Mouse (Mus musculus): ENCODE data around the gene Ankrd44. TPM values are rescaled to one million over a fixed set of nuclear protein-coding genes. Genes with fewer than 3 reads are reported as not detected.

The Ankrd44 gene
- polyA plus RNA-seq, 1 experiment: 4.6 TPM

GRCm38 (mm10) chr1:54747785-54748420 is 178.3 kb downstream of the Ankrd44 start:
- no peaks in the 10 kb centered on the region for H3K36me3 ChIP-seq (ENCODE audit: control insufficient read depth, insufficient read depth)
- no peak for TF ChIP-seq MYOG (IDR thresholded peaks at IDR 0.05; ENCODE audit: control insufficient read depth in 1 of 3, insufficient read depth in 1 of 3, insufficient read length in 2 of 3, low read depth in 2 of 3)
- TF ChIP-seq E2F4 (IDR thresholded peaks at IDR 0.05; ENCODE audit: insufficient read depth): no peak
- TF ChIP-seq USF1 (IDR thresholded peaks at IDR 0.05; ENCODE audit: low read depth): no peak
- TF ChIP-seq MAX (IDR thresholded peaks at IDR 0.05; ENCODE audit: low read depth): no peak
- TF ChIP-seq POLR2AphosphoS2 (IDR thresholded peaks at IDR 0.05; ENCODE audit: insufficient read length, low read depth): no peak
- no peak for TF ChIP-seq REST (IDR thresholded peaks at IDR 0.05; ENCODE audit: insufficient read depth, insufficient read length)
- no peak for TF ChIP-seq TCF3 (IDR thresholded peaks at IDR 0.05; ENCODE audit: insufficient read length, low read depth)
- no peak for TF ChIP-seq SRF (IDR thresholded peaks at IDR 0.05; ENCODE audit: control insufficient read depth, insufficient read length, low read depth)
- TF ChIP-seq POLR2A (IDR thresholded peaks at IDR 0.05; ENCODE audit: insufficient read length, low read depth): no peak
- TF ChIP-seq CEBPB (IDR thresholded peaks at IDR 0.05; ENCODE audit: insufficient read depth, poor library complexity, severe bottlenecking): no peak
- TF ChIP-seq TCF12 (IDR thresholded peaks at IDR 0.05; ENCODE audit: insufficient read depth, poor library complexity, severe bottlenecking): no peak
- no peak for TF ChIP-seq MYOD1 (IDR thresholded peaks at IDR 0.05; ENCODE audit: control insufficient read depth in 1 of 3, insufficient read length in 2 of 3, low read depth in 2 of 3)

GRCm38 (mm10) chr1:54745666-54746065 is 180.5 kb downstream of the Ankrd44 start:
- Histone ChIP-seq H3K27me3 (ENCODE audit: control insufficient read depth, insufficient read depth, insufficient read length) (no peaks in the 10 kb centered on the region), H3K79me2 (ENCODE audit: control insufficient read depth, insufficient read depth) (no peaks in the 10 kb centered on the region), H3K4me3 (no peak overlapping the region), H3ac (ENCODE audit: control insufficient read depth, insufficient read length) (no peak overlapping the region), H3K4me2 (ENCODE audit: low read depth) (no peak overlapping the region), H3K36me3 (ENCODE audit: control insufficient read depth, insufficient read depth) (no peaks in the 10 kb centered on the region)
- TF ChIP-seq CEBPB (IDR thresholded peaks at IDR 0.05; ENCODE audit: insufficient read depth, poor library complexity, severe bottlenecking): no peak
- TF ChIP-seq SRF (IDR thresholded peaks at IDR 0.05; ENCODE audit: control insufficient read depth, insufficient read length, low read depth): no peak
- no peak for TF ChIP-seq MAX (IDR thresholded peaks at IDR 0.05; ENCODE audit: low read depth)
- no peak for TF ChIP-seq MYOG (IDR thresholded peaks at IDR 0.05; ENCODE audit: control insufficient read depth in 1 of 3, insufficient read depth in 1 of 3, insufficient read length in 2 of 3, low read depth in 2 of 3)
- TF ChIP-seq POLR2A (IDR thresholded peaks at IDR 0.05; ENCODE audit: insufficient read length, low read depth): no peak
- TF ChIP-seq TCF12 (IDR thresholded peaks at IDR 0.05; ENCODE audit: insufficient read depth, poor library complexity, severe bottlenecking): no peak
- TF ChIP-seq E2F4 (IDR thresholded peaks at IDR 0.05; ENCODE audit: insufficient read depth): no peak
- no peak for TF ChIP-seq REST (IDR thresholded peaks at IDR 0.05; ENCODE audit: insufficient read depth, insufficient read length)

More at GRCm38 (mm10) chr1:54747785-54748420, 178.3 kb downstream of the Ankrd44 start:
- Histone ChIP-seq H3K79me2 (ENCODE audit: control insufficient read depth, insufficient read depth) (no peaks in the 10 kb centered on the region), H3K4me2 (ENCODE audit: low read depth) (no peak overlapping the region), H3K27me3 (ENCODE audit: control insufficient read depth, insufficient read depth, insufficient read length) (no peaks in the 10 kb centered on the region), H3ac (ENCODE audit: control insufficient read depth, insufficient read length) (no peak overlapping the region), H3K4me3 (no peak overlapping the region)

- Histone ChIP-seq H3K27me3 (ENCODE audit: control insufficient read depth, insufficient read depth, insufficient read length) (no peaks in the 10 kb centered on the region), H3K79me2 (ENCODE audit: control insufficient read depth, insufficient read depth) (no peaks in the 10 kb centered on the region), H3K36me3 (ENCODE audit: control insufficient read depth, insufficient read depth) (no peaks in the 10 kb centered on the region), H3ac (ENCODE audit: control insufficient read depth, insufficient read length) (no peak overlapping the region), H3K4me2 (ENCODE audit: low read depth) (no peak overlapping the region), H3K4me3 (no peak overlapping the region)
- TF ChIP-seq E2F4 (IDR thresholded peaks at IDR 0.05; ENCODE audit: insufficient read depth): no peak
- no peak for TF ChIP-seq TCF3 (IDR thresholded peaks at IDR 0.05; ENCODE audit: insufficient read length, low read depth)
- no peak for TF ChIP-seq MYOG (IDR thresholded peaks at IDR 0.05; ENCODE audit: control insufficient read depth in 1 of 3, insufficient read depth in 1 of 3, insufficient read length in 2 of 3, low read depth in 2 of 3)
- no peak for TF ChIP-seq TCF12 (IDR thresholded peaks at IDR 0.05; ENCODE audit: insufficient read depth, poor library complexity, severe bottlenecking)
- no peak for TF ChIP-seq MAX (IDR thresholded peaks at IDR 0.05; ENCODE audit: low read depth)
- no peak for TF ChIP-seq MYOD1 (IDR thresholded peaks at IDR 0.05; ENCODE audit: control insufficient read depth in 1 of 3, insufficient read length in 2 of 3, low read depth in 2 of 3)
- TF ChIP-seq POLR2AphosphoS2 (IDR thresholded peaks at IDR 0.05; ENCODE audit: insufficient read length, low read depth): no peak
- no peak for TF ChIP-seq REST (IDR thresholded peaks at IDR 0.05; ENCODE audit: insufficient read depth, insufficient read length)
- no peak for TF ChIP-seq POLR2A (IDR thresholded peaks at IDR 0.05; ENCODE audit: insufficient read length, low read depth)
- no peak for TF ChIP-seq SRF (IDR thresholded peaks at IDR 0.05; ENCODE audit: control insufficient read depth, insufficient read length, low read depth)
- TF ChIP-seq CEBPB (IDR thresholded peaks at IDR 0.05; ENCODE audit: insufficient read depth, poor library complexity, severe bottlenecking): no peak
- no peak for TF ChIP-seq USF1 (IDR thresholded peaks at IDR 0.05; ENCODE audit: low read depth)
Measured at GRCm38 (mm10) chr1:54744171-54744570, 182.0 kb downstream of the Ankrd44 start.

GRCm38 (mm10) chr1:54743072-54743471 is 183.1 kb downstream of the Ankrd44 start:
- TF ChIP-seq E2F4 (IDR thresholded peaks at IDR 0.05; ENCODE audit: insufficient read depth) (no peak), POLR2A (IDR thresholded peaks at IDR 0.05; ENCODE audit: insufficient read length, low read depth) (no peak), TCF12 (IDR thresholded peaks at IDR 0.05; ENCODE audit: insufficient read depth, poor library complexity, severe bottlenecking) (no peak), SRF (IDR thresholded peaks at IDR 0.05; ENCODE audit: control insufficient read depth, insufficient read length, low read depth) (no peak), MAX (IDR thresholded peaks at IDR 0.05; ENCODE audit: low read depth) (no peak), REST (IDR thresholded peaks at IDR 0.05; ENCODE audit: insufficient read depth, insufficient read length) (no peak), POLR2AphosphoS2 (IDR thresholded peaks at IDR 0.05; ENCODE audit: insufficient read length, low read depth) (no peak), CEBPB (IDR thresholded peaks at IDR 0.05; ENCODE audit: insufficient read depth, poor library complexity, severe bottlenecking) (no peak), USF1 (IDR thresholded peaks at IDR 0.05; ENCODE audit: low read depth) (no peak), TCF3 (IDR thresholded peaks at IDR 0.05; ENCODE audit: insufficient read length, low read depth) (no peak), MYOG (IDR thresholded peaks at IDR 0.05; ENCODE audit: control insufficient read depth in 1 of 3, insufficient read depth in 1 of 3, insufficient read length in 2 of 3, low read depth in 2 of 3) (no peak), MYOD1 (IDR thresholded peaks at IDR 0.05; ENCODE audit: control insufficient read depth in 1 of 3, insufficient read length in 2 of 3, low read depth in 2 of 3) (no peak)
- Histone ChIP-seq H3K4me3 (no peak overlapping the region), H3K4me2 (ENCODE audit: low read depth) (no peak overlapping the region), H3ac (ENCODE audit: control insufficient read depth, insufficient read length) (no peak overlapping the region), H3K27me3 (ENCODE audit: control insufficient read depth, insufficient read depth, insufficient read length) (no peaks in the 10 kb centered on the region), H3K36me3 (ENCODE audit: control insufficient read depth, insufficient read depth) (no peaks in the 10 kb centered on the region), H3K79me2 (ENCODE audit: control insufficient read depth, insufficient read depth) (no peaks in the 10 kb centered on the region)

Data from myocyte (in vitro differentiated cells).